Mouse (Mus musculus) adrenal gland, postnatal 14 days (tissue): Measurements from ENCODE around the gene Gm20388. TPM values are rescaled to one million over a fixed set of nuclear protein-coding genes. Genes with fewer than 3 reads are reported as not detected.

ENCODE experiments used
- DNase-seq: peaks from one replicate; pipeline ENCODE4 v3.0.0; 2021; ENCODE audit warnings: mixed read lengths
- total RNA-seq: library from RNA; stranded (reverse); gene quantifications from 2 replicates; pipeline ENCODE4 v1.2.3, GENCODE M21; 2021

The Gm20388 gene
- total RNA-seq, 1 experiment from 2014 or later = 17.6 TPM

- no peak for DNase-seq
Measured at GRCm38 (mm10) chr8:122856288-122856687, 2945.6 kb downstream of the Gm20388 start.

- DNase-seq = no peak
Measured at GRCm38 (mm10) chr8:122859843-122860242, 2949.2 kb downstream of the Gm20388 start.

GRCm38 (mm10) chr8:122864719-122865129 is 2954.1 kb downstream of the Gm20388 start:
- DNase-seq = no peak

GRCm38 (mm10) chr8:122865441-122865840 is 2954.8 kb downstream of the Gm20388 start:
- DNase-seq = no peak

- no peak for DNase-seq
Measured at GRCm38 (mm10) chr8:122866231-122866630, 2955.6 kb downstream of the Gm20388 start.

GRCm38 (mm10) chr8:122867982-122868381 is 2957.3 kb downstream of the Gm20388 start:
- DNase-seq = no peak

GRCm38 (mm10) chr8:122870377-122870863 is 2959.8 kb downstream of the Gm20388 start:
- DNase-seq = peak; percentile 49

GRCm38 (mm10) chr8:122871663-122872062 is 2961.0 kb downstream of the Gm20388 start:
- DNase-seq = no peak

GRCm38 (mm10) chr8:122873171-122873570 is 2962.5 kb downstream of the Gm20388 start:
- DNase-seq = no peak

GRCm38 (mm10) chr8:122875186-122875585 is 2964.5 kb downstream of the Gm20388 start:
- DNase-seq = no peak

GRCm38 (mm10) chr8:122878231-122878630 is 2967.6 kb downstream of the Gm20388 start:
- no peak for DNase-seq

- DNase-seq = no peak
Measured at GRCm38 (mm10) chr8:122880302-122880701, 2969.7 kb downstream of the Gm20388 start.

- DNase-seq = no peak
Measured at GRCm38 (mm10) chr8:122883671-122884070, 2973.0 kb downstream of the Gm20388 start.

GRCm38 (mm10) chr8:122891440-122891839 is 2980.8 kb downstream of the Gm20388 start:
- no peak for DNase-seq

- DNase-seq = peak; percentile 77
Measured at GRCm38 (mm10) chr8:122893451-122893850, 2982.8 kb downstream of the Gm20388 start.

- no peak for DNase-seq
Measured at GRCm38 (mm10) chr8:122896317-122896716, 2985.7 kb downstream of the Gm20388 start.

GRCm38 (mm10) chr8:122897200-122897599 is 2986.6 kb downstream of the Gm20388 start:
- no peak for DNase-seq

- no peak for DNase-seq
Measured at GRCm38 (mm10) chr8:122898018-122898417, 2987.4 kb downstream of the Gm20388 start.

- peak; percentile 37 for DNase-seq
Measured at GRCm38 (mm10) chr8:122898473-122898872, 2987.8 kb downstream of the Gm20388 start.

GRCm38 (mm10) chr8:122899085-122899484 is 2988.4 kb downstream of the Gm20388 start:
- DNase-seq = no peak

- no peak for DNase-seq
Measured at GRCm38 (mm10) chr8:122901476-122901875, 2990.8 kb downstream of the Gm20388 start.

- DNase-seq = peak; percentile 46
Measured at GRCm38 (mm10) chr8:122901892-122902515, 2991.4 kb downstream of the Gm20388 start.

GRCm38 (mm10) chr8:122902581-122902980 is 2991.9 kb downstream of the Gm20388 start:
- peak; percentile 71 for DNase-seq

- no peak for DNase-seq
Measured at GRCm38 (mm10) chr8:122903002-122903401, 2992.4 kb downstream of the Gm20388 start.
